ENCODE assay signal across 14 mouse cellular contexts in the genomic region with DNA sequence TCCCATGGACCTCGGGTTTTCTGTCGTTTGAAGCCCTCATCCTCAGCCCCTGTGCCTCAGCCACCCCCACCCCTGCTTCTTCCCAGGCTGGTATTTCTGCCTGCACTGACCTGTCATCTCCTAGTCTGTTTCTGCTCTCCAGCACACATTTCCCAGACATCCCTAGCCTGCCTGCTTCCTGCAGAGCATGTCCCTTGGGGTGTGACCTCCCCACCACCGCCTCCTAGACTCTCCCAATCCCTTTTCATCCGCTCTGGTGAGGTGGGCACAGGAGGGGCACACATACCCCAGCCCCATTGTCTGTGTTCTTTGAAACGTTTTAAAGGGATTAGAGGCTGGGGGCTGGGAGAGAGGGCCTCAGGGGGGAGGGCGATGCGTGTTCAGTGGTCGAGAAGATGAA.
DNase-seq lines count a peak whose midpoint lies in the region; ATAC-seq lines count a peak whose summit lies in the region.
"Had no signal": no experiment of that assay in that cellular context is flagged by ENCODE, and none has a peak within 500 bp of the region (broad histone marks: within the 10 kb centered on the region; RNA-seq: fewer than 3 reads in every experiment).

No protein-coding gene starts in this region.

- peak overlapping the region; percentile 51; the same call in 1 of the 2 replicates for H3K27ac ChIP-seq in heart, embryonic 11.5 days (ENCODE audit: low read depth, low read length)
- peak overlapping the region; percentile 74 for H3K27ac ChIP-seq in midbrain, embryonic 10.5 days (replicated peaks)
- H3K27ac ChIP-seq in midbrain, embryonic 16.5 days (ENCODE audit: low read length), result no peak overlapping the region
- H3K27ac ChIP-seq in forebrain, embryonic 14.5 days (ENCODE audit: low read depth, low read length), result no peak overlapping the region
- H3K27ac ChIP-seq: intestine, embryonic 15.5 days; limb, embryonic 12.5 days; liver, embryonic 15.5 days had no signal

- no peak overlapping the region for H3K9ac ChIP-seq in heart, embryonic 11.5 days (ENCODE audit: low read depth, low read length)
- no peak overlapping the region for H3K9ac ChIP-seq in midbrain, embryonic 16.5 days (ENCODE audit: low read depth, low read length)
- peak overlapping the region; percentile 14; the same call in 1 of the 2 replicates for H3K9ac ChIP-seq in forebrain, embryonic 14.5 days (ENCODE audit: low read length)
- H3K9ac ChIP-seq: intestine, embryonic 15.5 days; limb, embryonic 12.5 days; liver, embryonic 15.5 days had no signal

- no peaks in the 10 kb centered on the region for H3K36me3 ChIP-seq in heart, embryonic 11.5 days (ENCODE audit: control insufficient read depth, insufficient read depth, low read length)
- no peaks in the 10 kb centered on the region for H3K36me3 ChIP-seq in midbrain, embryonic 10.5 days
- H3K36me3 ChIP-seq in midbrain, embryonic 16.5 days (ENCODE audit: control insufficient read depth, insufficient read depth, low read length), result no peaks in the 10 kb centered on the region
- no peaks in the 10 kb centered on the region for H3K36me3 ChIP-seq in forebrain, embryonic 14.5 days (ENCODE audit: control insufficient read depth, insufficient read depth, low read length)
- H3K36me3 ChIP-seq: intestine, embryonic 15.5 days; limb, embryonic 12.5 days; liver, embryonic 15.5 days had no signal

- 0 out of 2 replicates have a peak, but pooled peaks cover 2% of the 10 kb centered on the region for H3K27me3 ChIP-seq in heart, embryonic 11.5 days (ENCODE audit: control insufficient read depth, insufficient read depth, low read length)
- peaks cover 93% of the 10 kb centered on the region for H3K27me3 ChIP-seq in midbrain, embryonic 10.5 days (ENCODE audit: low read depth, poor library complexity, severe bottlenecking)
- H3K27me3 ChIP-seq in midbrain, embryonic 16.5 days (ENCODE audit: control insufficient read depth, insufficient read depth, low read depth, low read length), result no peaks in the 10 kb centered on the region
- H3K27me3 ChIP-seq in forebrain, embryonic 14.5 days (replicated peaks; ENCODE audit: control insufficient read depth, insufficient read depth, low read length), result no peaks in the 10 kb centered on the region
- H3K27me3 ChIP-seq: intestine, embryonic 15.5 days; limb, embryonic 12.5 days; liver, embryonic 15.5 days had no signal

- no peak overlapping the region for H3K4me3 ChIP-seq in heart, embryonic 11.5 days (ENCODE audit: low read depth, low read length)
- H3K4me3 ChIP-seq in midbrain, embryonic 10.5 days, result peak overlapping the region; percentile 30; the same call in 1 of the 2 replicates
- H3K4me3 ChIP-seq in midbrain, embryonic 16.5 days (ENCODE audit: low read depth, low read length), result no peak overlapping the region
- no peak overlapping the region for H3K4me3 ChIP-seq in forebrain, embryonic 14.5 days (ENCODE audit: low read depth, low read length)
- H3K4me3 ChIP-seq: intestine, embryonic 15.5 days; limb, embryonic 12.5 days; liver, embryonic 15.5 days had no signal

- H3K4me1 ChIP-seq in heart, embryonic 11.5 days (ENCODE audit: control insufficient read depth, insufficient read depth, low read length), result peaks cover 26% of the 10 kb centered on the region
- H3K4me1 ChIP-seq in midbrain, embryonic 10.5 days, result peaks cover 60% of the 10 kb centered on the region
- H3K4me1 ChIP-seq in midbrain, embryonic 16.5 days (ENCODE audit: control insufficient read depth, insufficient read depth, low read length), result peaks cover 12% of the 10 kb centered on the region
- peaks cover 7% of the 10 kb centered on the region; the same call in 1 of the 2 replicates for H3K4me1 ChIP-seq in forebrain, embryonic 14.5 days (ENCODE audit: control insufficient read depth, insufficient read depth, low read length)
- H3K4me1 ChIP-seq: intestine, embryonic 15.5 days; liver, embryonic 15.5 days had no signal

- no peaks in the 10 kb centered on the region for H3K9me3 ChIP-seq in heart, embryonic 11.5 days (replicated peaks; ENCODE audit: control insufficient read depth, low read length)
- H3K9me3 ChIP-seq in midbrain, embryonic 10.5 days (replicated peaks), result no peaks in the 10 kb centered on the region
- no peaks in the 10 kb centered on the region for H3K9me3 ChIP-seq in midbrain, embryonic 16.5 days (replicated peaks; ENCODE audit: control insufficient read depth, low read length, poor library complexity, severe bottlenecking)
- H3K9me3 ChIP-seq in forebrain, embryonic 14.5 days (replicated peaks; ENCODE audit: control insufficient read depth, low read length), result no peaks in the 10 kb centered on the region
- H3K9me3 ChIP-seq: intestine, embryonic 15.5 days; limb, embryonic 12.5 days; liver, embryonic 15.5 days had no signal

- H3K4me2 ChIP-seq in heart, embryonic 11.5 days, result peak overlapping the region; percentile 29
- H3K4me2 ChIP-seq in midbrain, embryonic 16.5 days (ENCODE audit: low read length), result no peak overlapping the region
- no peak overlapping the region for H3K4me2 ChIP-seq in forebrain, embryonic 14.5 days (ENCODE audit: low read length)
- H3K4me2 ChIP-seq: intestine, embryonic 15.5 days; limb, embryonic 12.5 days; liver, embryonic 15.5 days had no signal

- WGBS in heart, embryonic 11.5 days (ENCODE audit: insufficient replicate concordance), result 16% methylated on average over 8 of the region's 8 CpGs
- 4% methylated on average over 8 of the region's 8 CpGs for WGBS in midbrain, embryonic 10.5 days
- 5% methylated on average over 8 of the region's 8 CpGs for WGBS in midbrain, embryonic 16.5 days
- WGBS in forebrain, embryonic 14.5 days, result 1% methylated on average over 8 of the region's 8 CpGs

- intact Hi-C loops in heart, postnatal 14 days (cut with DNase I), result no loop called here

- peak; percentile 36; the same call in 1 of the 2 replicates for ATAC-seq in heart, embryonic 11.5 days (replicated peaks; ENCODE audit: insufficient number of reproducible peaks, low FRiP score, low TSS enrichment)
- no peak for ATAC-seq in midbrain, embryonic 16.5 days
- peak; percentile 66 for ATAC-seq in forebrain, embryonic 14.5 days
- ATAC-seq: intestine, embryonic 15.5 days had no signal

- DNase-seq in heart, postnatal 14 days, result no peak
- peak; percentile 60 for DNase-seq in midbrain, embryonic 10.5 days (ENCODE audit: low spot score)
- DNase-seq in forebrain, embryonic 14.5 days (ENCODE audit: low spot score), result no peak
- DNase-seq in retina, postnatal 1 day, result peak; percentile 69
- no peak for DNase-seq in lung, postnatal 36 days
- DNase-seq in layer of hippocampus, postnatal 10 days (ENCODE audit: low spot score in 2 of 2), result no peak
- DNase-seq: cerebellum, adult 11 months; lung, postnatal 10 days; thymus, adult 2 months had no signal

Comparison
In these comparisons a context has a peak if more than half of its experiments do, and no peak if none do; other contexts are left out.
1. H3K27ac ChIP-seq: peak in heart, embryonic 11.5 days (single experiment) and midbrain, embryonic 10.5 days (single experiment); none in midbrain, embryonic 16.5 days (single experiment) and forebrain, embryonic 14.5 days (single experiment).
2. DNase-seq: peak in midbrain, embryonic 10.5 days (single experiment) and retina, postnatal 1 day (single experiment); none in heart, postnatal 14 days (0 of 2), forebrain, embryonic 14.5 days (single experiment), lung, postnatal 36 days (single experiment) and layer of hippocampus, postnatal 10 days (0 of 2).